ENCODE assay signal across 9 mouse cellular contexts in genomic region chr6:115909940-115910339, GRCm38 (mm10). TPM values are rescaled to one million over a fixed set of nuclear protein-coding genes. Genes with fewer than 3 reads are reported as not detected.
A peak's percentile ranks its signal among the peaks of the same experiment; 100 is the strongest.
DNase-seq lines count a peak whose midpoint lies in the region; ATAC-seq lines count a peak whose summit lies in the region.
"Had no signal": no experiment of that assay in that cellular context is flagged by ENCODE, and none has a peak within 500 bp of the region (broad histone marks: within the 10 kb centered on the region; RNA-seq: fewer than 3 reads in every experiment).

No protein-coding gene starts in this region.

- ATAC-seq in common myeloid progenitor, adult 5-6 weeks (replicated peaks; ENCODE audit: low read depth, poor library complexity, severe bottlenecking): peak; percentile 33; the same call in 1 of the 2 replicates
- ATAC-seq in intestine, embryonic 15.5 days: peak; percentile 44; the same call in 1 of the 2 replicates
- ATAC-seq in lung, embryonic 15.5 days (ENCODE audit: borderline replicate concordance, extremely low read depth, low FRiP score, low TSS enrichment): peak; percentile 82

- 55% methylated on average over 8 of the region's 8 CpGs for WGBS in intestine, embryonic 15.5 days
- 33% methylated on average over 8 of the region's 8 CpGs for WGBS in lung, embryonic 15.5 days
- 66% methylated on average over 8 of the region's 8 CpGs for WGBS in midbrain, embryonic 10.5 days

- H3K9me3 ChIP-seq in intestine, embryonic 15.5 days: no peaks in the 10 kb centered on the region
- no peaks in the 10 kb centered on the region for H3K9me3 ChIP-seq in lung, embryonic 15.5 days
- no peaks in the 10 kb centered on the region for H3K9me3 ChIP-seq in midbrain, embryonic 10.5 days (replicated peaks)

- H3K36me3 ChIP-seq in intestine, embryonic 15.5 days: peaks cover 7% of the 10 kb centered on the region
- no peaks in the 10 kb centered on the region for H3K36me3 ChIP-seq in lung, embryonic 15.5 days
- H3K36me3 ChIP-seq in midbrain, embryonic 10.5 days: peaks cover 39% of the 10 kb centered on the region

- H3K4me2 ChIP-seq in intestine, embryonic 15.5 days (replicated peaks): no peak overlapping the region
- no peak overlapping the region for H3K4me2 ChIP-seq in lung, embryonic 15.5 days

- H3K27ac ChIP-seq in intestine, embryonic 15.5 days: no peak overlapping the region; the same call in 1 of the 2 replicates
- H3K27ac ChIP-seq in lung, embryonic 15.5 days: peak overlapping the region; percentile 40
- H3K27ac ChIP-seq in midbrain, embryonic 10.5 days (replicated peaks): no peak overlapping the region
- H3K27ac ChIP-seq: liver, embryonic 14.5 days had no signal

- no peak overlapping the region for H3K9ac ChIP-seq in intestine, embryonic 15.5 days
- H3K9ac ChIP-seq in lung, embryonic 15.5 days: no peak overlapping the region
- H3K9ac ChIP-seq: liver, embryonic 14.5 days had no signal

- H3K4me1 ChIP-seq in intestine, embryonic 15.5 days (replicated peaks): no peaks in the 10 kb centered on the region
- H3K4me1 ChIP-seq in lung, embryonic 15.5 days: peaks cover 21% of the 10 kb centered on the region
- peaks cover 20% of the 10 kb centered on the region for H3K4me1 ChIP-seq in midbrain, embryonic 10.5 days

- peak; percentile 76 for DNase-seq in adrenal gland, adult 2 months
- no peak for DNase-seq in adrenal gland, postnatal 4 days (ENCODE audit: low spot score in 2 of 2)
- DNase-seq in right cerebral cortex, postnatal 4 days: no peak
- DNase-seq in midbrain, embryonic 10.5 days (ENCODE audit: low spot score): no peak
- DNase-seq in left cerebral cortex, adult 18-20 months (ENCODE audit: low spot score in 2 of 2): no peak

- H3K4me3 ChIP-seq in intestine, embryonic 15.5 days (replicated peaks): no peak overlapping the region
- H3K4me3 ChIP-seq in lung, embryonic 15.5 days: no peak overlapping the region
- no peak overlapping the region for H3K4me3 ChIP-seq in midbrain, embryonic 10.5 days

- H3K27me3 ChIP-seq in intestine, embryonic 15.5 days (replicated peaks): no peaks in the 10 kb centered on the region
- H3K27me3 ChIP-seq in lung, embryonic 15.5 days: no peaks in the 10 kb centered on the region
- H3K27me3 ChIP-seq in midbrain, embryonic 10.5 days (ENCODE audit: low read depth, poor library complexity, severe bottlenecking): no peaks in the 10 kb centered on the region

RNA-seq across cellular contexts. Expression of gene Rho, which starts 21.6 kb away (rescaled TPM):
- total RNA-seq in adrenal gland, adult 2 months (2021): under 1 TPM; 0.52 to 0.95 TPM
- 2.2 and 3.4 TPM in 2 replicates for polyA plus RNA-seq in adrenal gland, adult 2 months (2012; rRNA removed)
- 1 to 10 TPM in 1 of 2 experiments, under 1 TPM in 1; 0.70 to 1.1 TPM for total RNA-seq in adrenal gland, postnatal 4 days (2021)
- total RNA-seq in common myeloid progenitor, adult 5-6 weeks (2017): not detected in 2 replicates
- 0.05 TPM in 1 of 2 replicates, not detected in the other for polyA plus RNA-seq in intestine, embryonic 15.5 days (2015; fragmentation: Nextera tagmentation; extraction: Ambion mirVana)
- polyA plus RNA-seq in lung, embryonic 15.5 days (2015; fragmentation: Nextera tagmentation; extraction: Ambion mirVana): 0.20 and 0.35 TPM in 2 replicates
- 0.17 and 0.20 TPM in 2 replicates for polyA plus RNA-seq in midbrain, embryonic 10.5 days (2016; fragmentation: Nextera tagmentation; extraction: Ambion mirVana)
- under 1 TPM; 0.63 to 0.70 TPM for total RNA-seq in left cerebral cortex, adult 18-20 months (2021)

RNA-seq across cellular contexts. Expression of gene H1foo, which starts 34.8 kb away (rescaled TPM):
- total RNA-seq in adrenal gland, adult 2 months (2021): not detected
- polyA plus RNA-seq in adrenal gland, adult 2 months (2012; rRNA removed): not detected in 2 replicates
- not detected for total RNA-seq in adrenal gland, postnatal 4 days (2021)
- total RNA-seq in common myeloid progenitor, adult 5-6 weeks (2017): not detected in 2 replicates
- polyA plus RNA-seq in intestine, embryonic 15.5 days (2015; fragmentation: Nextera tagmentation; extraction: Ambion mirVana): not detected in 2 replicates
- polyA plus RNA-seq in lung, embryonic 15.5 days (2015; fragmentation: Nextera tagmentation; extraction: Ambion mirVana): not detected in 2 replicates
- not detected in 2 replicates for polyA plus RNA-seq in midbrain, embryonic 10.5 days (2016; fragmentation: Nextera tagmentation; extraction: Ambion mirVana)
- not detected for total RNA-seq in left cerebral cortex, adult 18-20 months (2021)
- polyA plus RNA-seq: liver, embryonic 14.5 days had no signal

RNA-seq across cellular contexts. Expression of gene Ift122, which starts 56.7 kb away (rescaled TPM):
- 10 to 100 TPM; 16.1 to 17.6 TPM for total RNA-seq in adrenal gland, adult 2 months (2021)
- 14.0 and 16.5 TPM in 2 replicates for polyA plus RNA-seq in adrenal gland, adult 2 months (2012; rRNA removed)
- total RNA-seq in adrenal gland, postnatal 4 days (2021): 10 to 100 TPM; 23.5 to 25.6 TPM
- 4.9 and 6.2 TPM in 2 replicates for total RNA-seq in common myeloid progenitor, adult 5-6 weeks (2017)
- polyA plus RNA-seq in intestine, embryonic 15.5 days (2015; fragmentation: Nextera tagmentation; extraction: Ambion mirVana): 13.8 and 14.2 TPM in 2 replicates
- 21.9 and 24.6 TPM in 2 replicates for polyA plus RNA-seq in lung, embryonic 15.5 days (2015; fragmentation: Nextera tagmentation; extraction: Ambion mirVana)
- polyA plus RNA-seq in midbrain, embryonic 10.5 days (2016; fragmentation: Nextera tagmentation; extraction: Ambion mirVana): 26.8 and 29.6 TPM in 2 replicates
- total RNA-seq in left cerebral cortex, adult 18-20 months (2021): 10 to 100 TPM; 28.7 to 30.3 TPM

RNA-seq across cellular contexts. Expression of gene Mbd4, which starts 56.8 kb away (rescaled TPM):
- total RNA-seq in adrenal gland, adult 2 months (2021): 1 to 10 TPM; 1.9 to 2.7 TPM
- polyA plus RNA-seq in adrenal gland, adult 2 months (2012; rRNA removed): 0.49 and 0.65 TPM in 2 replicates
- total RNA-seq in adrenal gland, postnatal 4 days (2021): 1 to 10 TPM; 7.5 to 8.1 TPM
- 21.2 and 23.2 TPM in 2 replicates for total RNA-seq in common myeloid progenitor, adult 5-6 weeks (2017)
- 14.5 and 14.6 TPM in 2 replicates for polyA plus RNA-seq in intestine, embryonic 15.5 days (2015; fragmentation: Nextera tagmentation; extraction: Ambion mirVana)
- 21.0 and 22.6 TPM in 2 replicates for polyA plus RNA-seq in lung, embryonic 15.5 days (2015; fragmentation: Nextera tagmentation; extraction: Ambion mirVana)
- polyA plus RNA-seq in midbrain, embryonic 10.5 days (2016; fragmentation: Nextera tagmentation; extraction: Ambion mirVana): 29.6 and 32.3 TPM in 2 replicates
- 1 to 10 TPM; 9.5 to 9.9 TPM for total RNA-seq in left cerebral cortex, adult 18-20 months (2021)
